Mouse (Mus musculus): Measurements from ENCODE around the gene Retsat. TPM values are rescaled to one million over a fixed set of nuclear protein-coding genes. Genes with fewer than 3 reads are reported as not detected.

The Retsat gene
- polyA plus RNA-seq, 1 experiment, result 173 TPM

DNA sequence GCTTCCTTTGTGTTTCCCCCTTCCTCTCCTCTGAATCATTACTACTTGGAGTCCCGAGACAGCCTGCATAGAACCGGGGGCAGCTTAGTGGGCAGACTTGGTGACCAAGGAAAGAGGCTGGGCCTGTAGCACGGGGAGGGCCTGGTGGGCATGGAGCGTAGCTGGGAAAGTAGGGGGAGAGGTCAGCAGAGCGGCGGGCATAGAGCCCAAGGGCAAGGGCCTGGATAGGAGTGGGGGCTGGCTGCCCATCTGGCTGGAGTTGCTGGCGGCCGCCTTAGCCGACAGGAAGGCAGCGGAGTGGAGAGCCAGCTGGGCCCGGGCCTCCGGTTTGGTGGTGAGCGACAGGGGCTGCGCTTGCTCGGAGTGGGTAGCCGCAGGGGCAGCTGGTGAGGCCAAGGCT lies 29.0 kb downstream of the Retsat start:
- Histone ChIP-seq H3K4me3 (ENCODE audit: insufficient read depth, low read depth, low read length) (no peak overlapping the region), H3K27ac (replicated peaks; ENCODE audit: low read depth, low read length) (no peak overlapping the region), H3K4me1 (ENCODE audit: control insufficient read depth, insufficient read depth, insufficient read length, low read length) (peaks cover 3% of the 10 kb centered on the region; the same call in 1 of the 2 replicates)

DNA sequence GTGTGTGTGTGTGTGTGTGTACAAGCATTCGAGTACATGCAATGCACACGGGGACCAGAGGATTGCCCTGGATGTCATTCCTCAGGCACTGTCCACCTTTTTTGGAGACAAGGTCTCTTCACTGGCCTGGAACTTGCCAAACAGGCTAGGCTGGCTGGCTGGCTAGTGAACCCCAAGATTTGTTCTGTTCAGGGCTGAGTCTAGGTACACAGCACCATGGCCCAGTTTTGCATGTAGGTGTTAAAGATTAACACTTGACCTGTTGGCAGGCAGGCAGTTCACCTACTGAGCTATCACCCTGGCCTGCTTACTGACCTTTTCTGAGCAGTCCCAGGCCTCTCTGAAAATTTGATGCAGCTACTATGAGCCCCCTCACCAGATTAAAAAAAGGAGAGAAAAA lies 32.1 kb downstream of the Retsat start:
- Histone ChIP-seq H3K27ac (replicated peaks; ENCODE audit: low read depth, low read length) (no peak overlapping the region), H3K4me1 (ENCODE audit: control insufficient read depth, insufficient read depth, insufficient read length, low read length) (no peaks in the 10 kb centered on the region), H3K4me3 (ENCODE audit: insufficient read depth, low read depth, low read length) (no peak overlapping the region)

DNA sequence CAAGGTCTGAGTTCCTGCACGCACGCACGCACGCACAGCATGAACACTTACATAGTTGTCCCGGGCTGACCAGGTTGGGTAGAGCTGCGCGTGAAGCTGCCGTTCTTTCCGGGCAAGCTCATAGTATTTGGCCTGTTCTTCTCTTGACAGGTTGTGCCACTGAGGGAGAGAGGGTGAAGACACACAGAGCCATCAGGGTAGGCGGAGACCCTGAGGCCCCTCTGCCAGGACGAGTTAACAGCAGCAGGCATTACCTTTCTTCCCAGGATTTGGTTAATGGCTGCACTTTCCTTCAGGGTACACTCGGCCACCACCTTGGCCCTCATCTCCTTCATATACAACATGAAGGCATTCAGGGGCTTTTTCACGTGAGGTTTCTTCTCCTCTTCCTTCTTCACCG lies 32.7 kb downstream of the Retsat start:
- Histone ChIP-seq H3K27ac (replicated peaks; ENCODE audit: low read depth, low read length) (no peak overlapping the region), H3K4me3 (ENCODE audit: insufficient read depth, low read depth, low read length) (no peak overlapping the region), H3K4me1 (ENCODE audit: control insufficient read depth, insufficient read depth, insufficient read length, low read length) (no peaks in the 10 kb centered on the region)

DNA sequence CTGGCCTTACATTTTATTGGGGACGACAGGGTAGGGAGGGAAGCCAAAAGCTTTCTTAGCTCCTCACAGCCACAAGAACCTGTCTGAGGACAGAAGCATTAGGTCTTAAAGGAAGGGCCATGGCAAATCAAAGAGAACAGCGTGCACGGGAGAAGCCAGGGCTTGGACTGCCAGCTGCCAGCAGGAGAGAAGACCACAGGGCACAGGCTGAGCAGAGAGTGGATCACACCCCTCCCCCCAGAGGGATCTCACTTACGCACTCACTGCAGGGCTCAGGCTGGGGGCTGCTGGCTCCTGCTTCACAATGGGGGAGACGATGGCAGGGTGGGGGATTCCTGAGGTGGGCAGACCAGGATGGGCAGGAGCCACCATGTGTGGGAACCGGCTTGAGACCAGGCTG lies 33.4 kb downstream of the Retsat start:
- Histone ChIP-seq H3K4me1 (ENCODE audit: control insufficient read depth, insufficient read depth, insufficient read length, low read length) (no peaks in the 10 kb centered on the region), H3K27ac (replicated peaks; ENCODE audit: low read depth, low read length) (no peak overlapping the region), H3K4me3 (ENCODE audit: insufficient read depth, low read depth, low read length) (no peak overlapping the region)

DNA sequence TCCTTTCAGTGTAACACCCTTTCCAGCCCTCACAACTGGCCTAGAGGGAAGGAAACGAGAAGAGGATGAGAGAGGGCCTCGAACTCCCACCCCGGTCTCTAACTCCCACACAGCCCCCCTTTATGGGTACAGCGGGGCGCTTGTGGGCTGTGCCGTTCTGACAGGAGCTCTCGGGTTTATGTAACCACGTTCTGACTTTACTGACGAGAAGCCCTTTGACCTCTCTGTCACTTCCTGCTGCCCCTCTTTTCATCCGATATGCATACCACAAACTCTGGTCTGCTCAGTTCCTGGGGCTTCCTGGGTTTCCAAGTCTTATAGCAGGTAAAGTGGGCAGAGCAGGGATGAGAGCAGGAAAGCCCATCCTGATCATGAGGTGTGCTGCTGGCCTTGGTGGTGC lies 36.0 kb downstream of the Retsat start:
- Histone ChIP-seq H3K27ac (replicated peaks; ENCODE audit: low read depth, low read length) (no peak overlapping the region), H3K4me1 (ENCODE audit: control insufficient read depth, insufficient read depth, insufficient read length, low read length) (no peaks in the 10 kb centered on the region), H3K4me3 (ENCODE audit: insufficient read depth, low read depth, low read length) (no peak overlapping the region)

DNA sequence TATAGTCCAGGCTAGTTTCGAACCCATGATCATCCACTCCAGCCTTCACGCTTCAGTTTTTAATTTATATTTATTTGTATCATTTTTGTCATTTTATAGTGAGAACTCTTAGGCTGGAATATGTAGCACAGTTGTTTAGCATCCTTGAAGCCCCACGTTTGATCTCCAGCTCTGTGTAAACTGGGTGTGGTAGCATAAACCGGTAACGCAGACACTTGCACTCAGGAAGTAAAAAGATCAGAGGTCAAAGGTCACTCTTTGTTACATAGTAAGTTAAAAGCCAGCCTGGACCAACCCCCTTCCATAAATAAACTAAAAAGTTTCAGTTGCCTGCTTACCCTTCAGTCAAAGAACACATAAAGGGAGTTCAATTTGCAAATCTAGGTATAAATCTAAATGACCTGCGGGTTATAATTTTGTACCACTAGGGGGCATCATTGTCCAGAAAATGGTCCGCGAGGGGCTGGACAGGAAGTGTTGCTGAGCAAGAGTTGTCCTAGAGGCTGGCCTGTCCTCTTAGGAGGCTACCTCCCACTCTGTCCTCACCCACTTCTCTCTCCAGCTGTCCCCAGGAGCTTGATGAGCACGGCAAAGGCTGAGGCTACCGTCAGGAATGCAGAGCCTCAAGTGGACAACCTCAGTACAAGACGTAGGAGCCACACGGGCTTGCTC lies 37.6 kb downstream of the Retsat start:
- H3K27ac ChIP-seq (replicated peaks; ENCODE audit: low read depth, low read length), result no peak overlapping the region
- no peaks in the 10 kb centered on the region for H3K4me1 ChIP-seq (ENCODE audit: control insufficient read depth, insufficient read depth, insufficient read length, low read length)
- H3K4me3 ChIP-seq (ENCODE audit: insufficient read depth, low read depth, low read length), result no peak overlapping the region

DNA sequence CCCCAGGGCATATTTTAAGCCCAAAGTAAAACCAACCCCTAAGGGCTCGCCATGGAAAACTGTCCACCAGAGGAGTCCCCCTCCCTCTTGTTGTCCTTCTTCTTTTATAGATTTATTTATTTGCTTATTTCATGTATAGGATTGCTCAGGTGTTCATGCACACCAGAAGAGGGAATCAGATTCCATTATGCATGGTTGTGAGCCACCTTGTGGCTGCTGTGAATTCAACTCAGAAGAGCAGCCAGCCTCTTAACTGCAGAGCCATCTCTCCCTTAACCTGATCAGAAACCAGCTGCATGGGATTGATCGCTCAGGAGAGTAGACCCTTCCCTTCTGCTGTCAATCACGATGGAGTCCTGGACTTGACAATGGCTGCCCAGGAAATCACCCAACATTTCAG lies 38.7 kb downstream of the Retsat start:
- H3K27ac ChIP-seq (replicated peaks; ENCODE audit: low read depth, low read length), result no peak overlapping the region
- no peak overlapping the region for H3K4me3 ChIP-seq (ENCODE audit: insufficient read depth, low read depth, low read length)
- no peaks in the 10 kb centered on the region for H3K4me1 ChIP-seq (ENCODE audit: control insufficient read depth, insufficient read depth, insufficient read length, low read length)

DNA sequence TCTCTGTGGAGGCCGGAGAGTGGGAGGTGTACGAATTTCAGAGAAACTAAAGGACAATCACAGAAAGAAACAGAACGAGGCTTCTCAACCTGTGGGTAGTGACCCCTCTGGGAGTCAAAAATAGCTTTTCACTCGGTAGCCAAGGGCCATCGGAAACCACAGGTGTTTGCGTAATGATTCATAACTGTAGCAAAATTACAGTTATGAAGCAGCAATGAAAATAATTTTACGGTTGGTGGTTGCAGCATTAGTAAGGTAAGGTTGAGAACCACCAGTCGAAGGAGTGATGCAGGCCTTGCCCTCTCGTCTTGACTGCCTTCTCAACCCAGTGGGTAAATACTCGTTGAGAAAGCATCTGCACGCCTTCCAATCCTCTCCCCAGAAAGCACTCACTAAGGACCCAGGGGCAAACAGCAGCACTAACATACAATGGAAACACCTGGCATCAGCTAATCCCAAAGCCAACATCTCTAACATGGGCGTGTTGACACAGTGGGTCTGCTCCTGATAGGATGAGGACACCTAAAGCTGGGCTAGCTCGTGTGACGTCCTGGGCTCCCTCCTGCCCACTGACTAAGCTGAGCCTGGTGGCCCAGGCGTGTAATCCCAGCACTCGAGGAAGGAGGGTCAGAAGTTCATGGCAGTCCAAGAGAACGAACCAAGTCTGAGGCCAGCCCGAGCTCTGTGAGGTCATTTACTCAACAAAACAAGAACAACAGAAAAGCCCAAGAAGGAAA lies 43.1 kb downstream of the Retsat start:
- no peaks in the 10 kb centered on the region for H3K4me1 ChIP-seq (ENCODE audit: control insufficient read depth, insufficient read depth, insufficient read length, low read length)
- no peak overlapping the region for H3K27ac ChIP-seq (replicated peaks; ENCODE audit: low read depth, low read length)
- no peak overlapping the region for H3K4me3 ChIP-seq (ENCODE audit: insufficient read depth, low read depth, low read length)

DNA sequence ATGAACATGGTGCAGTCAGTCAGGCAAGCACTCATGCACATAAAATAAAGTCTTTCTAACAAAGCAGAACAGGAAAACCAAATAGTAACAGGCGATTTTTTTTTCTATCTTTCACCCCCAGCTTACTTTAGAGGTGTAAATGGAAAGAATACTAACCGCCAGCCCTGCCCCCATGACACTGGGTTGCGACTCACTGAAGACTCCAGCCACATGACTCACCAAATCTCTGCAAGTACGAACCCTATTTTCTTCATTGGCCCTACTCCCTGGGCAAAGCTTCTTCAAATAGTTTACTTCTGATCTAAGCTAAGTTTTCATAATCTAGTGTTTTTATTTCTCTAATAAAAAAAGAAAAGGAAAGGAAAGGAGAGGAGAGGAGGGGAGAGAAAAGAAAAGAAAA lies 46.3 kb downstream of the Retsat start:
- no peak overlapping the region for H3K4me3 ChIP-seq (ENCODE audit: insufficient read depth, low read depth, low read length)
- no peaks in the 10 kb centered on the region for H3K4me1 ChIP-seq (ENCODE audit: control insufficient read depth, insufficient read depth, insufficient read length, low read length)
- no peak overlapping the region for H3K27ac ChIP-seq (replicated peaks; ENCODE audit: low read depth, low read length)

DNA sequence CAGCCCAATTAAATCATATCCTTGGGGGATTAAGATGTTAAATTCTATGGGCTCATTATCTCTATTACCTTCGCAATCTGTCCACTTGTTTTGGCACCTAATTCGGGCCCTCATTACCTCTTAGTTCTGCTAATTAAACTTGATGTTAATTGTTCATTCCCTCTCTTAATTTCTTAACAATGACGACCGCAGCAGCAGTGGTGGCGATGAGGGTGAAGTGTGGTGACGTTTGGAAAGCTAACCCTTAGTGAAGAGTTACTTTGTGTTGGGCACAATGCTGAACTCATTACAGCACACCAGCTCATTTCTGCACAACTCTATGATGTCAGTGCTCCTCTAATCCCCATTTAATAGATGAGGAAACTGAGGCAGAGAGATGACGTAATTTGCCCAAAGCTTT lies 47.1 kb downstream of the Retsat start:
- H3K27ac ChIP-seq (replicated peaks; ENCODE audit: low read depth, low read length), result no peak overlapping the region
- no peaks in the 10 kb centered on the region for H3K4me1 ChIP-seq (ENCODE audit: control insufficient read depth, insufficient read depth, insufficient read length, low read length)
- no peak overlapping the region for H3K4me3 ChIP-seq (ENCODE audit: insufficient read depth, low read depth, low read length)

DNA sequence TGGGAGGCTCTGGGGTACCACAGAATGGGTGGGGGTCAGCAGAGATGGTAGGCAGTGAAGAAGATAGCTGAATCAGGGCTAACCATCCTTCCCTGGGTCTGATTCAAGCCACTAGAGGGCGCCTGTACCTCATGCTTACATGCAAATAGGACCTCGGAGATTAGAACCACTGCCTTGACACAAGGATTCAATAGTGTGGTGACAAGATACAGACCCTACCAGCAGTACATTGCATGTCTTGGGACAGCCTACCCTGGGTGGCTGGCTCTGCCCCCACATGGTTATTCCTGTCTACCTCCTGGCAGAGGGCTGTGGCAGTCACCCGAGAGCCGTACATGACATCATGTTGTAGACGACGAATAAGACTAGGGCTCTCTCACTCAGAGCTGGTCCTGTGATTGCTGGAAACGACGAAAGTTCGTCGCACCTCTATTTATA lies 49.1 kb downstream of the Retsat start:
- H3K4me3 ChIP-seq (ENCODE audit: insufficient read depth, low read depth, low read length), result no peak overlapping the region
- H3K27ac ChIP-seq (replicated peaks; ENCODE audit: low read depth, low read length), result no peak overlapping the region
- no peaks in the 10 kb centered on the region for H3K4me1 ChIP-seq (ENCODE audit: control insufficient read depth, insufficient read depth, insufficient read length, low read length)

DNA sequence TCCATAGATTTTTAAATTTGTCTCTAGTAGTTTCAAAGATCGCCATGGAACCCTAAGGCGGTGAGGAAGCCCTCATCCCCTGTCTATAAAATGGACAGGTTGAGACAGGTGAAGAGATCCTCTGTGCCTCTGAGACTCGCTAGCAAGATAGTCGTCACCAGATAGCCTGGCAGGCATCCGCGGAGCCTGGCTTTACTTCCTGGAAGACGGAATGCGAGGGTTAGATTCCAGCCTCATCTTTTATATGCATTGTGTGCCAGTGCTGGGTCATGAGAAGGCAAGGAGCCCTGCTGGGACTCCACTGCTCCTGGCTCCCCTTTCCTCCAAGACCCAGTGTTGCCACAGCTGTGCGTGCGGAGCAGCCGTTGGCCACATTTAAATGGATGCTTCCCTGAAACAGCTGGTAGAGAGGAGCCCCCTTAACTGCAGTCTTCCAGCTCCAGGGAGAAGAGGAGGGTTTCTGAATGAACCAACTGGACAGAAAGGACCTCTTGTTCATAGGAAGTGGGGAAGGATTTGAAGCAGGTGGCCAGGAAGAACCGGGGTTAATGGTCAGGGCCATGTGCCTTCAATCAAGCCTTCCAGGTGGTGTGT lies 49.8 kb downstream of the Retsat start:
- Histone ChIP-seq H3K4me1 (ENCODE audit: control insufficient read depth, insufficient read depth, insufficient read length, low read length) (no peaks in the 10 kb centered on the region), H3K27ac (replicated peaks; ENCODE audit: low read depth, low read length) (no peak overlapping the region), H3K4me3 (ENCODE audit: insufficient read depth, low read depth, low read length) (no peak overlapping the region)

DNA sequence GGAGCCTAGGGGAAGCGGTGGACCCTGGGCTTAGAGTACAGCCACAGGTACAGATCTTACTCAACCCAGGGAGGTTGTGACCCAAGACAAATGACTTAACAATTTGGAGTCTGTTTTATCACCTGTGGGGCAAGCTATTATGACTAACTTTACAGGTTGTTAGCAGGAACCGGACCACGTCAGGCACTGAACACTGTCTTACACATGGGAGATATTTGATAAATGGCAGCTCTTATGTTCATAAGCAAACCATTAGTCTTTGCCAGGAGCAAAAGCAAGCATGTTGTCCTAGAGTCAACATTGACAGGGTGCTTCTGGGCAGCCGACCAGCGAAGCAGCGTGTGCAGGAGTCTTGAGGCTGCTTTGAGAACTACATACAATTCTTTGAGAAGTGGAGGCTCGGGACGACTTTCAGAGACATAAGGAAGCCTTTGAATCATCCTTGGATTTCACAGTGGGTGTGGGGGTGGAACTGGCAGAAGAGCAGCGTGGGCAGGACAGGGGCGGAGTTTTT lies 52.1 kb downstream of the Retsat start:
- H3K4me1 ChIP-seq (ENCODE audit: control insufficient read depth, insufficient read depth, insufficient read length, low read length), result peaks cover 7% of the 10 kb centered on the region
- H3K4me3 ChIP-seq (ENCODE audit: insufficient read depth, low read depth, low read length), result no peak overlapping the region
- H3K27ac ChIP-seq (replicated peaks; ENCODE audit: low read depth, low read length), result no peak overlapping the region

DNA sequence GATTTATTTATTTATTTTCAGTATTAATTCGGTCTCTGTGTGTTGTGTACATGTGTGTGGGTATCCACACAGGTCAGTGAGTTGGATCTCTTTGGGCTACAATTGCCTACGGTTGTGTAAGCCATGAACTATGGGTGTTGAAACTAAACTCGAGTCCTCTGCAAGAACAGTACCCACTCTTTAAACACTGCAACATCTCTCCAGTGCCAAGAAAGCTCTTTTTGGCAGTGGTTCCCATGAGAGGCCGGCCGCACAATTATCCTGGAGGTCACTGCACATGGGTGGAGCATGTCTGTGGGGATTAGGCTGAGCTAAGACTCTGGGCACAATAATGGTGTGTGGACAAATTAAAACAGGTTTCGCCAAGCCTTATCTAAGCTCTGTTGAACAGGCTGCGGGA lies 55.1 kb downstream of the Retsat start:
- H3K4me1 ChIP-seq (ENCODE audit: control insufficient read depth, insufficient read depth, insufficient read length, low read length), result peaks cover 17% of the 10 kb centered on the region
- no peak overlapping the region for H3K4me3 ChIP-seq (ENCODE audit: insufficient read depth, low read depth, low read length)
- H3K27ac ChIP-seq (replicated peaks; ENCODE audit: low read depth, low read length), result no peak overlapping the region

DNA sequence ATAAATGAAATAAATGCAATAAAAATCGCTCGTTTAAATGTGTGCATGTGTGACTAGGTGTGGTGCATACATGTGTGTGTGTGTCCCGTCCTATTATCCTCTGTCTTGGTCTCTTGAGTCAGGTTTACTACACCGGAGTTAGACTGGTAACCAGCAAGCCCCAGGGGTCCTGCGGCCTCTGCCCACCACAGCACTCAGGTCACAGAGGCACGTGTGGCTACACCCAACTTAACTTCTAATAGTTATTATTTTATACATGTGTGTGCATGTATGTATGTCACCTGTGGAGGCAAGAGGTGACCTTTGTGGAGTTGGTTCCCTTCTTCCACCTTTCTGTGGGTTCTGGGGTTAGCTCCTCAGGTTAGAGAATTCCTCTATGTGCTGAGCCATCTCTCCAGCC lies 56.1 kb downstream of the Retsat start:
- peaks cover 17% of the 10 kb centered on the region for H3K4me1 ChIP-seq (ENCODE audit: control insufficient read depth, insufficient read depth, insufficient read length, low read length)

More for the DNA sequence above, 56.1 kb downstream of the Retsat start:
- no peak overlapping the region for H3K4me3 ChIP-seq (ENCODE audit: insufficient read depth, low read depth, low read length)
- peak overlapping the region; percentile 62 for H3K27ac ChIP-seq (replicated peaks; ENCODE audit: low read depth, low read length)
